Mouse (Mus musculus) liver, adult 2 months (tissue): ENCODE results near the gene Ppp1r1c. TPM values are rescaled to one million over a fixed set of nuclear protein-coding genes. Genes with fewer than 3 reads are reported as not detected.

Source experiments
- DNase-seq: peaks from one replicate; pipeline ENCODE4 v3.0.0-alpha.2; 2011; ENCODE audit warnings: low read depth, low spot score; ENCODE audit errors: extremely low read depth
- H3K27ac ChIP-seq: fragments of 200-500 bp; replicated peaks from 2 replicates; pipeline ENCODE4 v1.5.1; 2012; ENCODE audit warnings: low read depth, mild to moderate bottlenecking, control low read depth, inconsistent platforms, low read length; ENCODE audit not compliant: insufficient read depth
- H3K27me3 ChIP-seq: fragments of 200-500 bp; 2 replicates; pipeline ENCODE4 v1.6.1; 2012; ENCODE audit warnings: mild to moderate bottlenecking, moderate library complexity, low read length, inconsistent platforms; ENCODE audit not compliant: control insufficient read depth, insufficient read depth
- H3K36me3 ChIP-seq: fragments of 200-500 bp; 2 replicates; pipeline ENCODE4 v1.6.1; 2012; ENCODE audit warnings: low read length, inconsistent platforms; ENCODE audit not compliant: control insufficient read depth, insufficient read depth
- H3K4me1 ChIP-seq: fragments of 200-500 bp; 2 replicates; pipeline ENCODE4 v1.6.1; 2011; ENCODE audit warnings: low read length; ENCODE audit not compliant: control insufficient read depth, insufficient read depth
- H3K4me3 ChIP-seq: fragments of 200-500 bp; 2 replicates; pipeline ENCODE4 v1.5.1; 2011; ENCODE audit warnings: low read depth, mild to moderate bottlenecking, control low read depth, low read length, moderate library complexity; ENCODE audit not compliant: insufficient read depth
- H3K79me2 ChIP-seq: fragments of 200-500 bp; 2 replicates; pipeline ENCODE4 v1.6.1; 2012; ENCODE audit warnings: inconsistent platforms, mild to moderate bottlenecking, low read length, moderate library complexity; ENCODE audit not compliant: control insufficient read depth, insufficient read depth
- H3K9ac ChIP-seq: fragments of 200-500 bp; 2 replicates; pipeline ENCODE4 v1.6.1; 2012; ENCODE audit warnings: low read depth, mild to moderate bottlenecking, control low read depth, inconsistent platforms, low read length
- CTCF ChIP-seq: fragments of 200-500 bp; IDR thresholded peaks from 2 replicates; pipeline ENCODE4 v1.5.1; 2011; ENCODE audit warnings: low read depth, low read length, control low read depth
- POLR2A ChIP-seq: fragments of 200-500 bp; IDR thresholded peaks from 2 replicates; pipeline ENCODE4 v1.6.1; 2011; ENCODE audit warnings: low read length, control low read depth; ENCODE audit not compliant: insufficient read depth; ENCODE audit errors: extremely low read depth
- WGBS: fragments of 180-500 bp; shearing (Covaris S2); methylation state at CpG from one replicate; pipeline ENCODE4 v1.1.7; 2018; 5-methylcytosine and 5-hydroxymethylcytosine counted together
- polyA plus RNA-seq: library from polyadenylated mRNA; depleted of rRNA; stranded (reverse); fragments of >200 nt; gene quantifications from 2 replicates; pipeline ENCODE4 v1.2.3, GENCODE M21; 2012; rRNA removed
- total RNA-seq: library from RNA; depleted of rRNA; stranded (reverse); fragments of >200 nt; gene quantifications from 2 replicates; pipeline ENCODE4 v1.2.3, GENCODE M21; 2014; rRNA removed

Ppp1r1c gene
- total RNA-seq (not detected in 2 replicates), polyA plus RNA-seq (not detected in 2 replicates)

DNA sequence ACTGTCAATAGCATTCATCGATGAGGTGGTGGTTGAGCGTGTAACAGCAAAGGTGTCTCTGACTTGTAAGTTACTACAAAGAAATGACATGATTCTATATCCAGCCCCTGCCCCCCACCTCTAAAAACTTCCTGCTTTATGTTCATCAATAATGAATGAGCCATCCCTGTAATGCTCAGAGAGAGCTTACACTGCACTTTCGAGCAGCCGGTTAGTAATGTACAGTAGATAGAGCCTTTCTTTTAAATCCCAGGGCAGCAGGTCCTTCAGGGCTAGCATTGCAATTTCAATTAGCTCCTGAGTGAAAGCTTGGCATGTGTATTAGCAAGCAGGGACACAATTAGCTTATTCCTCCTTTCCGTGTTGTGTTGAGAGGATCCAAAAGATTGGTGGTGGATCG, at the start of gene Ppp1r1c:
Gene Ppp1r1c, plus strand, starts transcription at position 206 of the 400 bp plus-strand sequence.
- no peaks in the 10 kb centered on the region for H3K36me3 ChIP-seq
- H3K4me1 ChIP-seq = no peaks in the 10 kb centered on the region
- H3K4me3 ChIP-seq = no peak within 1 kb of the TSS
- no peak for TF ChIP-seq CTCF
- TF ChIP-seq POLR2A = no peak
- H3K9ac ChIP-seq = no peak within 1 kb of the TSS
- no peak within 1 kb of the TSS for H3K27ac ChIP-seq
- no peak for DNase-seq
- 91% methylated on average over 6 of the region's 6 CpGs for WGBS
- no peaks in the 10 kb centered on the region for H3K79me2 ChIP-seq
- H3K27me3 ChIP-seq = no peaks in the 10 kb centered on the region

DNA sequence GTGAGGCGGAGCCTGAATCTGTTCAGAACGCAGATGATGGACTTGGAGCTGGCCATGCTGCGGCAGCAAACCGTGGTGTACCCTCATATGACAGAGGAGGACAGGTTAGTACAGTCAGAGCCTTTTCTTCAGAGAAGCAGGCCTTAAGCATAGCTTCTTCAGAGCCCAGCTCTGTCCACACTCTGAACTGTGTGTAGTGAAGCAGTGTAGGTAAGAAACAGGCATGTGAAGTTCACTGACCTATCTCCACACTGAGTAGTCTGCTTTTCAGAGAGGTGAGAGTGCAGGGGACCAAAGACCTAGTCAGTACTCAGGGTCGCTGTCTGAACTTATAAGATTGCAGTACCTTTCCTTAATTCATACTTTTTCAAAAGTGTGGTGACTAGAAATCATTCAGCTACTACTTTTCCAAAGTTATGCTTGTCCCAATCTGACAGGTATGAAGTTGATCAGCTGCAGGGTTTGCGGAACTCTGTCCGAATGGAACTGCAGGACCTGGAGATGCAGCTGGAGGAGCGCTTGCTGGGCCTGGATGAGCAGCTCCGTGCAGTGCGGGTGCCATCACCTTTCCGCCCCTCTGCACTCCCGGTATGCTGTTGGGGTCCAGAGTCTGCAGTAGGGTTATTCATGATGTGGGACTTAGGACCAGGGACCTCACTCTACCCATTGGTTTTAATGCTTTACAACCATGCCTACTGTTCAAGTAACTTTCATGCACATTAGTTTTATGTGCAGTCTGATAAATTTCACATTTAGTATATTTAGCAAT, 47.0 kb upstream of the Ppp1r1c start:
- DNase-seq = no peak
- Histone ChIP-seq H3K79me2 (peaks cover 11% of the 10 kb centered on the region; the same call in 1 of the 2 replicates), H3K36me3 (peaks cover 71% of the 10 kb centered on the region), H3K27ac (no peak overlapping the region), H3K4me1 (no peaks in the 10 kb centered on the region), H3K9ac (no peak overlapping the region), H3K4me3 (no peak overlapping the region), H3K27me3 (no peaks in the 10 kb centered on the region)
- 96% methylated on average over 12 of the region's 12 CpGs for WGBS
- no peak for TF ChIP-seq POLR2A
- TF ChIP-seq CTCF = no peak

DNA sequence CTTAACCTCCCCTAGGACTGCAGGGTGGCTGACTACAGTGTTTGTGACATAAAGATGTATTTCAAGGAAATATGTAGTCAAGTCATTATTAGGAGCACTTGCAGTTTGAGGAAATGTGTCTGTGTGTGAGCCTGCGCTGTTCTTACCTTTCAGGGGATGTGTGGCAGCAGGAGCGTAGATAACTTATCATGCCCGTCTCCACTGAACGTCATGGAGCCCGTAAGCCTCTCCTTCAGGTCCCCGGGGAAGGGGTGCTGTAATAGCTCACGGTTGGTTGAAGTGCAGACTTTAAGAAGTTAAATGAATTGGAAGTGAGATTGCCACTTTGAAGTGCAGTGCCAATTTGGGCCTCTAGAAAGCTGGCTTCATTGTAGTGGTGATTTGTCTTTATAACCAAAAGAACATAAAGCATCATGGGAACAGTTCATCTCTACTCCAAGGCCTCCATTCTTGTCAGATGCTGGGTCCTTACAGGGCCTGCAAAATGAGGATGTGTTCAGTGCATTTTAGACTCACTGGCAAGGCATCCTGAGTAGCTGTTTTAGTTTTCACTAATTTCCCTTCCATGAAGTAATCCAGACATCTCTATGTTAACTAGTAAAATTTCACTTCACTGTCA, 46.0 kb upstream of the Ppp1r1c start:
- Histone ChIP-seq H3K4me3 (no peak overlapping the region), H3K9ac (no peak overlapping the region), H3K27me3 (no peaks in the 10 kb centered on the region), H3K27ac (no peak overlapping the region), H3K4me1 (no peaks in the 10 kb centered on the region), H3K79me2 (peaks cover 11% of the 10 kb centered on the region; the same call in 1 of the 2 replicates), H3K36me3 (peaks cover 71% of the 10 kb centered on the region)
- no peak for DNase-seq
- TF ChIP-seq POLR2A (no peak), CTCF (no peak)
- WGBS = 89% methylated on average over 7 of the region's 7 CpGs

DNA sequence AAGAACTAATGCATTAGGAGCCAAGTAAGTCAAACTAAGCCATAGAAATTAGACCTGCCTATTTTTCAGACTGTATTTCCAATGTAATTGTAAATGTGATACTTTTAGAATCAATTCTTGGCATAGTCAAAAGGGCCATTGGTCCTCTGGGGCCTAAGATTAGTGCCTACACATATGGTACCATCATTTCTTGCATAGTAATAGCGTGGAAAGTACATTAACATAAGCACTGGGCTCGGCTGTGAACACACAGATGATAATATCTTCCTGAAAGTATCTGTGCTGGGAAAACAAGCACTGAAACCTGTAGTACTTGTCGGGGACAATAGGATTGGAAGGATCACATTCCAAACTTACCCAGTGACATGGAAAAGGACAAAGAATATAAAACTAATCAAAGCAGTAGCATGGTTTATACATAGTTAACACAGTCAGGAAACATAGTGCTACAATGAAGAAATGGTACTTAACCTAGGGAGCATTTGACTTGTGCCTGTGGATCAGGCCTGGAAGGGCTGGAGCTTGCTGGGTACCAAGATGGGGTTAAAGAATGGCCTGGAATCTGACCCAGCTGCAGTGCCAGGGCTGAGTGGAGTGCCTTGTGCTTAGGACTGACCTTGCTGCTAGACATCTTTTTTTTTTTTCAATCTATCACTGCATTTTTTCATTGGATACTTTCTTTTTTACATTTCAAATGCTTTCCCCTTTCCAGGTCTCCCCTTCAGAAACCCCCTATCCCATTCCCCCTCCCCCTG, 42.9 kb upstream of the Ppp1r1c start:
- Histone ChIP-seq H3K4me1 (no peaks in the 10 kb centered on the region), H3K79me2 (peaks cover 3% of the 10 kb centered on the region; the same call in 1 of the 2 replicates), H3K27ac (no peak overlapping the region), H3K9ac (no peak overlapping the region), H3K27me3 (no peaks in the 10 kb centered on the region), H3K36me3 (peaks cover 58% of the 10 kb centered on the region), H3K4me3 (no peak overlapping the region)
- no peak for TF ChIP-seq CTCF
- no peak for TF ChIP-seq POLR2A
- WGBS = 93% methylated on average over 3 of the region's 3 CpGs
- no peak for DNase-seq

DNA sequence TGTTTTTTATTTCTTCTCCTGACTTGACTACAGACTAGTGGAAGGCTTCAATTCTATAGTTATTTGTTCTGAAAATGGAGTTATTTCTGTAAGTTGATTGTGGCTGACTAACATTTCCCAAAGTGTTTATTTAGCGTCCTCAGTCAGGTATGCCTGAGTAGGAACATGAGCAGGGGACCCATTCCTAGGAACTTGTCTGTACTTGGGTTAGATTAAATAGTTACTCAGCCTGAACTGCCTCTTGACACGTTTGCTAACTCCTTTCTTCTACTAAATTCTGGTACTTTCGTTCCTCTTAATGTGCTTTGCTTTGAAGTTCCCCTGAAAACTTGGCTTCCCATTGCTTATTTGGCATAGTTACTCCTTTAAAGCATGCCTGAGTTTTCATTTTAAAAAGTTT, 42.1 kb upstream of the Ppp1r1c start:
- Histone ChIP-seq H3K4me1 (no peaks in the 10 kb centered on the region), H3K36me3 (peaks cover 55% of the 10 kb centered on the region), H3K27me3 (no peaks in the 10 kb centered on the region), H3K79me2 (peaks cover 3% of the 10 kb centered on the region; the same call in 1 of the 2 replicates), H3K9ac (no peak overlapping the region), H3K4me3 (no peak overlapping the region), H3K27ac (no peak overlapping the region)
- no peak for DNase-seq
- TF ChIP-seq CTCF (no peak), POLR2A (no peak)
- 63% methylated on average over 3 of the region's 3 CpGs for WGBS
